Mouse (Mus musculus): ENCODE measurements around the gene Crisp2.

The Crisp2 gene

GRCm38 (mm10) chr17:40716273-40716672 lies 90.5 kb downstream of the Crisp2 start:
- no peak for DNase-seq (ENCODE audit: low read depth, low spot score)

All from CD4-positive, CD25-positive, alpha-beta regulatory T cell, adult 2 months (primary cell).